Mouse (Mus musculus): ENCODE results near the gene Olfr129. TPM values are rescaled to one million over a fixed set of nuclear protein-coding genes. Genes with fewer than 3 reads are reported as not detected.

Gene Olfr129
- polyA plus RNA-seq (2015; fragmentation: Nextera tagmentation; extraction: Ambion mirVana), result not detected in 2 replicates

- Histone ChIP-seq H3K27me3 (no peaks in the 10 kb centered on the region), H3K4me1 (no peaks in the 10 kb centered on the region)
- 59% methylated on average over 1 of the region's 1 CpGs for WGBS
Measured at GRCm38 (mm10) chr17:38059979-38060378, at the start of gene Olfr129. Olfr129 (minus strand) TSS chr17:38060079.

GRCm38 (mm10) chr17:38088593-38088992, 28.7 kb upstream of the Olfr129 start, which contains the start of gene Olfr131:
Olfr131 (minus strand) TSS chr17:38088693.
- Histone ChIP-seq H3K4me1 (no peaks in the 10 kb centered on the region), H3K4me3 (no peak within 1 kb of the TSS), H3K36me3 (no peaks in the 10 kb centered on the region), H3K4me2 (replicated peaks) (no peak within 1 kb of the TSS), H3K9me3 (no peaks in the 10 kb centered on the region), H3K9ac (no peak within 1 kb of the TSS), H3K27me3 (no peaks in the 10 kb centered on the region), H3K27ac (no peak within 1 kb of the TSS)
- no peak for ATAC-seq (ENCODE audit: low FRiP score, low read depth)

More at GRCm38 (mm10) chr17:38059979-38060378, at the start of gene Olfr129:
- Histone ChIP-seq H3K4me3 (no peak within 1 kb of the TSS), H3K27ac (no peak within 1 kb of the TSS), H3K36me3 (no peaks in the 10 kb centered on the region), H3K9me3 (no peaks in the 10 kb centered on the region), H3K9ac (no peak within 1 kb of the TSS), H3K4me2 (replicated peaks) (no peak within 1 kb of the TSS)
- no peak for ATAC-seq (ENCODE audit: low FRiP score, low read depth)

GRCm38 (mm10) chr17:38082364-38082763, 22.5 kb upstream of the Olfr129 start:
- H3K9ac ChIP-seq, result no peak overlapping the region
- 0 out of 2 replicates have a peak, but pooled peaks cover 4% of the 10 kb centered on the region for H3K9me3 ChIP-seq
- H3K36me3 ChIP-seq, result no peaks in the 10 kb centered on the region
- no peaks in the 10 kb centered on the region for H3K4me1 ChIP-seq
- no peak overlapping the region for H3K4me2 ChIP-seq (replicated peaks)
- no peak for ATAC-seq (ENCODE audit: low FRiP score, low read depth)
- H3K27ac ChIP-seq, result no peak overlapping the region
- H3K27me3 ChIP-seq, result no peaks in the 10 kb centered on the region
- 85% methylated on average over 4 of the region's 4 CpGs for WGBS
- no peak overlapping the region for H3K4me3 ChIP-seq

GRCm38 (mm10) chr17:38063621-38064020, 3.7 kb upstream of the Olfr129 start, which contains the start of gene Olfr130:
Olfr130 (plus strand) TSS chr17:38063921.
- H3K36me3 ChIP-seq, result no peaks in the 10 kb centered on the region
- 82% methylated on average over 1 of the region's 1 CpGs for whole genome bisulfite sequencing
- no peak within 1 kb of the TSS for H3K27ac ChIP-seq
- no peaks in the 10 kb centered on the region for H3K27me3 ChIP-seq
- H3K4me1 ChIP-seq, result no peaks in the 10 kb centered on the region
- H3K4me2 ChIP-seq (replicated peaks), result no peak within 1 kb of the TSS
- no peak for ATAC-seq (ENCODE audit: low FRiP score, low read depth)
- no peak within 1 kb of the TSS for H3K9ac ChIP-seq
- no peaks in the 10 kb centered on the region for H3K9me3 ChIP-seq
- no peak within 1 kb of the TSS for H3K4me3 ChIP-seq

GRCm38 (mm10) chr17:38026297-38026696, 33.6 kb downstream of the Olfr129 start:
- H3K27me3 ChIP-seq, result no peaks in the 10 kb centered on the region
- H3K4me3 ChIP-seq, result no peak overlapping the region
- no peak overlapping the region for H3K9ac ChIP-seq
- no peaks in the 10 kb centered on the region for H3K36me3 ChIP-seq
- no peaks in the 10 kb centered on the region for H3K4me1 ChIP-seq
- H3K4me2 ChIP-seq (replicated peaks), result no peak overlapping the region
- no peak for ATAC-seq (ENCODE audit: low FRiP score, low read depth)
- H3K9me3 ChIP-seq, result no peaks in the 10 kb centered on the region
- 30% methylated on average over 5 of the region's 5 CpGs for WGBS
- H3K27ac ChIP-seq, result no peak overlapping the region

GRCm38 (mm10) chr17:38016341-38016740, 43.5 kb downstream of the Olfr129 start:
- no peak overlapping the region for H3K9ac ChIP-seq
- WGBS, result 83% methylated on average over 2 of the region's 2 CpGs

GRCm38 (mm10) chr17:38004996-38005395, 54.9 kb downstream of the Olfr129 start:
- Histone ChIP-seq H3K4me3 (no peak overlapping the region), H3K9me3 (0 out of 2 replicates have a peak, but pooled peaks cover 7% of the 10 kb centered on the region), H3K9ac (no peak overlapping the region), H3K4me1 (no peaks in the 10 kb centered on the region), H3K4me2 (replicated peaks) (no peak overlapping the region), H3K36me3 (no peaks in the 10 kb centered on the region), H3K27ac (no peak overlapping the region), H3K27me3 (no peaks in the 10 kb centered on the region)
- no peak for ATAC-seq (ENCODE audit: low FRiP score, low read depth)
- 67% methylated on average over 2 of the region's 2 CpGs for WGBS

More at GRCm38 (mm10) chr17:38016341-38016740, 43.5 kb downstream of the Olfr129 start:
- Histone ChIP-seq H3K4me3 (no peak overlapping the region), H3K36me3 (no peaks in the 10 kb centered on the region), H3K27me3 (no peaks in the 10 kb centered on the region), H3K9me3 (no peaks in the 10 kb centered on the region), H3K27ac (no peak overlapping the region), H3K4me1 (no peaks in the 10 kb centered on the region), H3K4me2 (replicated peaks) (no peak overlapping the region)
- no peak for ATAC-seq (ENCODE audit: low FRiP score, low read depth)

Other genes with a start within 250 kb of the Olfr129 start
- not detected in 2 replicates for gene Olfr125, start 227.1 kb downstream of the Olfr129 start, polyA plus RNA-seq (2015; fragmentation: Nextera tagmentation; extraction: Ambion mirVana)
- gene Olfr126, start 212.6 kb downstream of the Olfr129 start, polyA plus RNA-seq (2015; fragmentation: Nextera tagmentation; extraction: Ambion mirVana), result not detected in 2 replicates
- not detected in 2 replicates for gene Olfr127, start 159.6 kb downstream of the Olfr129 start, polyA plus RNA-seq (2015; fragmentation: Nextera tagmentation; extraction: Ambion mirVana)
- gene Olfr128, start 139.5 kb downstream of the Olfr129 start, polyA plus RNA-seq (2015; fragmentation: Nextera tagmentation; extraction: Ambion mirVana), result not detected in 2 replicates
- gene Olfr761, start 107.0 kb downstream of the Olfr129 start, polyA plus RNA-seq (2015; fragmentation: Nextera tagmentation; extraction: Ambion mirVana), result not detected in 2 replicates
- gene Olfr130, start 3.8 kb upstream of the Olfr129 start, polyA plus RNA-seq (2015; fragmentation: Nextera tagmentation; extraction: Ambion mirVana), result not detected in 2 replicates
- not detected in 2 replicates for gene Olfr131, start 28.6 kb upstream of the Olfr129 start, polyA plus RNA-seq (2015; fragmentation: Nextera tagmentation; extraction: Ambion mirVana)
- gene Olfr132, start 74.4 kb upstream of the Olfr129 start, polyA plus RNA-seq (2015; fragmentation: Nextera tagmentation; extraction: Ambion mirVana), result not detected in 2 replicates
- not detected in 2 replicates for gene Olfr133, start 85.2 kb upstream of the Olfr129 start, polyA plus RNA-seq (2015; fragmentation: Nextera tagmentation; extraction: Ambion mirVana)
- not detected in 2 replicates for gene Olfr134, start 111.3 kb upstream of the Olfr129 start, polyA plus RNA-seq (2015; fragmentation: Nextera tagmentation; extraction: Ambion mirVana)
- gene Olfr135, start 144.3 kb upstream of the Olfr129 start, polyA plus RNA-seq (2015; fragmentation: Nextera tagmentation; extraction: Ambion mirVana), result not detected in 2 replicates
- gene Olfr138, start 201.0 kb upstream of the Olfr129 start, polyA plus RNA-seq (2015; fragmentation: Nextera tagmentation; extraction: Ambion mirVana), result not detected in 2 replicates
- not detected in 2 replicates for gene Olfr137, start 247.5 kb upstream of the Olfr129 start, polyA plus RNA-seq (2015; fragmentation: Nextera tagmentation; extraction: Ambion mirVana)

All from limb, embryonic 13.5 days (tissue).